Mouse (Mus musculus) limb, embryonic 10.5 days (tissue): Measurements from ENCODE around the gene Slc22a1. TPM values are rescaled to one million over a fixed set of nuclear protein-coding genes. Genes with fewer than 3 reads are reported as not detected.
A peak's percentile ranks its signal among the peaks of the same experiment; 100 is the strongest.

Experiments
- DNase-seq: peaks from one replicate; pipeline ENCODE4 v3.0.0-alpha.2; 2017; ENCODE audit warnings: low spot score
- H3K27ac ChIP-seq: fragments of 300-500 bp; sonication (generic); 2 replicates; pipeline ENCODE4 v1.5.1; 2016; ENCODE audit warnings: mild to moderate bottlenecking
- H3K27me3 ChIP-seq: fragments of 300-500 bp; sonication (generic); 2 replicates; pipeline ENCODE4 v1.6.1; 2016; ENCODE audit warnings: low read depth, mild to moderate bottlenecking; ENCODE audit not compliant: poor library complexity, severe bottlenecking
- H3K36me3 ChIP-seq: fragments of 300-500 bp; sonication (generic); 2 replicates; pipeline ENCODE4 v1.6.1; 2016; ENCODE audit warnings: mild to moderate bottlenecking, moderate library complexity
- H3K4me1 ChIP-seq: fragments of 300-500 bp; sonication (generic); 2 replicates; pipeline ENCODE4 v1.6.1; 2016
- H3K4me3 ChIP-seq: fragments of 300-500 bp; sonication (generic); 2 replicates; pipeline ENCODE4 v1.5.1; 2016; ENCODE audit warnings: mild to moderate bottlenecking, moderate library complexity
- H3K9me3 ChIP-seq: fragments of 300-500 bp; sonication (generic); replicated peaks from 2 replicates; pipeline ENCODE4 v1.6.1; 2016; ENCODE audit warnings: mild to moderate bottlenecking
- WGBS: fragments of 180-500 bp; shearing (Covaris S2); methylation state at CpG from one replicate; pipeline ENCODE4 v1.1.7; 2016; 5-methylcytosine and 5-hydroxymethylcytosine counted together
- polyA plus RNA-seq: library from polyadenylated mRNA; unstranded; fragments of >200 nt; fragmentation: Nextera tagmentation; extraction: Ambion mirVana; gene quantifications from 2 replicates; pipeline ENCODE4 v1.2.1, GENCODE M21; 2016

Slc22a1 gene
- polyA plus RNA-seq, 1 experiment from 2014 or later, result not detected

- H3K27ac ChIP-seq, result no peak overlapping the region
- DNase-seq, result no peak
- 0 out of 2 replicates have a peak, but pooled peaks cover 5% of the 10 kb centered on the region for H3K4me1 ChIP-seq
- H3K9me3 ChIP-seq, result no peaks in the 10 kb centered on the region
- no peaks in the 10 kb centered on the region for H3K27me3 ChIP-seq
- WGBS, result 93% methylated on average over 5 of the region's 5 CpGs
- H3K4me3 ChIP-seq, result no peak overlapping the region
- H3K36me3 ChIP-seq, result no peaks in the 10 kb centered on the region
Measured at GRCm38 (mm10) chr17:12645461-12645860, 30.2 kb downstream of the Slc22a1 start.

- no peak for DNase-seq
- Histone ChIP-seq H3K27ac (no peak overlapping the region), H3K27me3 (no peaks in the 10 kb centered on the region), H3K9me3 (no peaks in the 10 kb centered on the region), H3K4me1 (peaks cover 5% of the 10 kb centered on the region), H3K36me3 (no peaks in the 10 kb centered on the region), H3K4me3 (no peak overlapping the region)
- 78% methylated on average over 4 of the region's 4 CpGs for WGBS
Measured at GRCm38 (mm10) chr17:12641087-12641486, 34.5 kb downstream of the Slc22a1 start.

GRCm38 (mm10) chr17:12639585-12639984 is 36.0 kb downstream of the Slc22a1 start:
- Histone ChIP-seq H3K9me3 (no peaks in the 10 kb centered on the region), H3K36me3 (no peaks in the 10 kb centered on the region), H3K27ac (no peak overlapping the region), H3K4me3 (no peak overlapping the region), H3K4me1 (peaks cover 7% of the 10 kb centered on the region), H3K27me3 (no peaks in the 10 kb centered on the region)
- DNase-seq, result no peak
- WGBS, result 94% methylated on average over 3 of the region's 3 CpGs

- DNase-seq, result no peak
- no peak overlapping the region for H3K27ac ChIP-seq
- no peaks in the 10 kb centered on the region for H3K9me3 ChIP-seq
- WGBS, result 69% methylated on average over 4 of the region's 4 CpGs
- no peak overlapping the region for H3K4me3 ChIP-seq
- H3K36me3 ChIP-seq, result no peaks in the 10 kb centered on the region
- H3K27me3 ChIP-seq, result no peaks in the 10 kb centered on the region
- H3K4me1 ChIP-seq, result peaks cover 30% of the 10 kb centered on the region
Measured at GRCm38 (mm10) chr17:12634814-12635213, 40.8 kb downstream of the Slc22a1 start.

GRCm38 (mm10) chr17:12631771-12632600 is 43.6 kb downstream of the Slc22a1 start:
- Histone ChIP-seq H3K27ac (peak overlapping the region; percentile 66), H3K36me3 (no peaks in the 10 kb centered on the region), H3K27me3 (no peaks in the 10 kb centered on the region), H3K9me3 (no peaks in the 10 kb centered on the region), H3K4me3 (no peak overlapping the region), H3K4me1 (peaks cover 27% of the 10 kb centered on the region)
- DNase-seq, result peak; percentile 50
- 19% methylated on average over 7 of the region's 7 CpGs for WGBS

GRCm38 (mm10) chr17:12630976-12631730 is 44.5 kb downstream of the Slc22a1 start:
- 8% methylated on average over 6 of the region's 6 CpGs for WGBS
- no peak overlapping the region for H3K4me3 ChIP-seq
- 0 out of 2 replicates have a peak, but pooled peaks cover under 1% of the 10 kb centered on the region for H3K9me3 ChIP-seq
- H3K27ac ChIP-seq, result peak overlapping the region; percentile 66
- H3K4me1 ChIP-seq, result peaks cover 25% of the 10 kb centered on the region
- H3K36me3 ChIP-seq, result no peaks in the 10 kb centered on the region
- no peaks in the 10 kb centered on the region for H3K27me3 ChIP-seq
- peak; percentile 57 for DNase-seq

GRCm38 (mm10) chr17:12627983-12628382 is 47.6 kb downstream of the Slc22a1 start:
- H3K27me3 ChIP-seq, result no peaks in the 10 kb centered on the region
- H3K4me1 ChIP-seq, result peaks cover 23% of the 10 kb centered on the region
- no peak overlapping the region for H3K27ac ChIP-seq
- DNase-seq, result no peak
- 87% methylated on average over 4 of the region's 4 CpGs for WGBS
- H3K36me3 ChIP-seq, result no peaks in the 10 kb centered on the region
- no peak overlapping the region for H3K4me3 ChIP-seq
- peaks cover 12% of the 10 kb centered on the region; the same call in 1 of the 2 replicates for H3K9me3 ChIP-seq

GRCm38 (mm10) chr17:12619641-12620040 is 56.0 kb downstream of the Slc22a1 start:
- Histone ChIP-seq H3K27me3 (no peaks in the 10 kb centered on the region), H3K9me3 (peaks cover under 1% of the 10 kb centered on the region; the same call in 1 of the 2 replicates), H3K4me1 (no peaks in the 10 kb centered on the region), H3K27ac (no peak overlapping the region), H3K36me3 (no peaks in the 10 kb centered on the region), H3K4me3 (no peak overlapping the region)
- no peak for DNase-seq
- 91% methylated on average over 2 of the region's 2 CpGs for WGBS

- no peaks in the 10 kb centered on the region for H3K9me3 ChIP-seq
- H3K27me3 ChIP-seq, result no peaks in the 10 kb centered on the region
- 50% methylated on average over 4 of the region's 4 CpGs for WGBS
- no peak for DNase-seq
- no peak overlapping the region for H3K4me3 ChIP-seq
- H3K36me3 ChIP-seq, result no peaks in the 10 kb centered on the region
- H3K27ac ChIP-seq, result no peak overlapping the region
- H3K4me1 ChIP-seq, result no peaks in the 10 kb centered on the region
Measured at GRCm38 (mm10) chr17:12615429-12615828, 60.2 kb downstream of the Slc22a1 start.

GRCm38 (mm10) chr17:12614511-12615385 is 60.9 kb downstream of the Slc22a1 start:
- WGBS, result 89% methylated on average over 15 of the region's 15 CpGs
- Histone ChIP-seq H3K4me1 (no peaks in the 10 kb centered on the region), H3K27me3 (no peaks in the 10 kb centered on the region), H3K36me3 (no peaks in the 10 kb centered on the region), H3K27ac (no peak overlapping the region), H3K9me3 (no peaks in the 10 kb centered on the region), H3K4me3 (no peak overlapping the region)
- no peak for DNase-seq

GRCm38 (mm10) chr17:12607202-12607601 is 68.4 kb downstream of the Slc22a1 start:
- Histone ChIP-seq H3K27me3 (no peaks in the 10 kb centered on the region), H3K27ac (no peak overlapping the region), H3K36me3 (no peaks in the 10 kb centered on the region), H3K4me1 (no peaks in the 10 kb centered on the region), H3K4me3 (no peak overlapping the region), H3K9me3 (no peaks in the 10 kb centered on the region)
- no peak for DNase-seq

- WGBS, result 58% methylated on average over 1 of the region's 1 CpGs
- no peak overlapping the region for H3K4me3 ChIP-seq
- no peak for DNase-seq
- no peaks in the 10 kb centered on the region for H3K36me3 ChIP-seq
- no peak overlapping the region for H3K27ac ChIP-seq
- H3K27me3 ChIP-seq, result no peaks in the 10 kb centered on the region
- H3K9me3 ChIP-seq, result no peaks in the 10 kb centered on the region
- no peaks in the 10 kb centered on the region for H3K4me1 ChIP-seq
Measured at GRCm38 (mm10) chr17:12606634-12607033, 69.0 kb downstream of the Slc22a1 start.
